Mouse (Mus musculus) fibroblast of lung, adult 2 months (primary cell): ENCODE measurements at regions not wholly inside any gene's neighbourhood (a gene's known extent, or its start where the extent isn't known, plus 50 kb on each side); places are given as distances from the start of the nearest gene placed in this dataset.
"Not testable (repeated sequence)": the region's sequence is repeated elsewhere in the genome, so short reads cannot be mapped to it uniquely, and the experiment has no call there.

Source experiments
- DNase-seq: peaks from one replicate; pipeline ENCODE4 v3.0.0-alpha.2; 2011; ENCODE audit warnings: low read depth

DNA sequence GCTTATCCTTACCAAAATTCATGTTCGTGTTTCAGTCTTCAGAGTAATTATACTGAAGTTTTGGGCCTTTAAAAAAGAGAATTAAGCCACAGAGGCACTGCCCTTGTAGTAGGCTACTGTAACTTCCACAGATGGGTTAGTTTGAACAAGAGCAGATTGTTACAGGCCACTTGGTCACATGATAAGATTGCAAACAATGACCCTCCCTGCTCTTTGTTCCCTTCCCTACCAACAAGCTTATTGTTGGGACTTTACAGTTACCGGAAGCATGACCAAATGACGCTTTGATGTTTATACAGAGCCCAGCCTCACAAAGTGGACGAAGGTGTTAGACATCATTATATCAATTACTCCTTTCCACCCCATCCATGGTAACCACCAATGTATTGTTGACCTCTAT is 63.9 kb upstream of the Galnt18 start:
- no peak for DNase-seq

DNA sequence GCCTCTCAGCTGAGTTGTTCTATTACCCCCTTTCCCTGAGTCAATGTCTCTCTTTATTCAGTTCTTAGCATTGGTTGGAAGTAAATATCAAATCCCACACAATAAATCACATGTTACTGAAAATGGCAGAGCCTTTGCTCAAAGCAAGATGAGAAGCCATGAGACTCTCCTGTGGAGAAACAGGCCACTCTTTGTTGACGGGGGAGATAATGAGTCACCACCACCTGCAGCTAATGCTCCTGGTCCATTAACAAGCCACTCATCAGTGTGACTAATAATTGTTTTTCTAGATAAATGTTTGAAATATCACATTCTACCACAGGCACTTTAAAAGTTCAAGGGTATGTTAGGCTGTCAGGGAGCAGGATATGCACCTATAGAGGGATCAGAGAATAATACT is 61.0 kb upstream of the Galnt18 start:
- peak; percentile 4 for DNase-seq

DNA sequence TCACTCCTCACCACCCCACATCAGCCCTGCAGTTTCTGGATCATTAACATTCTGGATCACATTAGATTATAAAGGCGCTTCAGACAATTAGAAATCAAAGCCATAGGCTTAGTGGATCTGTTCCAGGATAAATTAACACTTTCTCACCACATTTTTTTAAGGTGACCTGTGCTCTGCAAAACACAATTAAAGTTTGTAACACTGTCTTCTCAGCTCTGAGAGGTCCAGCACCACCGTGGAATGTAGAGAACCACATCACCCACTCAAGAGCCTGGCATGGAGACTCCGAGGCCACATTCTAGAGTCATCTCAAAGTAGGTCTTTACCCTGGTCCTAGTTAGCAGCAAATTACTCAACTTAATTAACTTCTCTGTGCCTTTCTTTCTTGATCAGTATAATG is 58.4 kb upstream of the Galnt18 start:
- DNase-seq = no peak

DNA sequence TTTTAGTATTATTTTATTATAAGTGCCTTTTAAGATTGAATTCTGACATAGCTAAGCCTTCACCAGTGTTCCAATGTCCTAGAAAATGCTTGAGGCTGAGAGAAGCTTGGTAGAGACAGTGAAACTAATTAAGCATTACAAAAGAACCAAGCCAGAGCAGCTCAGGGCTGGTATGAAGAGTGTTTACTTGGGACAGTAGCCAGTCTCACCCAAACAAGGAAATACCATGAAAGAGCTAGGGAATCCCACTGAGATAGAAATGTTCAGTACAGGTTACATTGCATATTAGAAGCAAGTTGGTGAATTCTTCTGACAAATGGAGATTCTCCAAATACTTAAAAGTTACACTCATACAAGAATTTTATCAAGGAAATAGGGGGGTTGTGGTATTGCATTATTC is 54.6 kb upstream of the Galnt18 start:
- DNase-seq = not testable (repeated sequence)

DNA sequence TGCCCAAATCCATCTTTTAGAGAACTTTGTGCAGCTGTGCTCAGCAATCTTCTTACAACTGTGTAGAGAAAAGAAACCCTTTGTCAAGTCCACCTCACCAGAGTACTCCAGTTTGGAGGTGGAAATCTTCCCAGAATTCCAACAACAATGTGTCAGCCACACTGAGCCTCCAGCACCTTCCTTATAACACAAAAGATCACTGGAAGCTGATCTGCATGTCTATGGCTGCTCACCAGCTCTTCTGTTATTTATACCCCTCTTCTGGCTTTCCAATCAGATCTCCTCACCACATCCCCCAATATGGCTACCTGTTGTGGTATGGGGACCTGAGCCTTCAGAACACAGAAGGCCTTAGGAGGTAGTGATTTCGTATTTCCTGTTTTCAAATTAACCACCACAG is 50.2 kb upstream of the Galnt18 start:
- DNase-seq = no peak
